Mouse (Mus musculus): Measurements from ENCODE around the gene Olfr1009.
"Not testable (repeated sequence)": the region's sequence is repeated elsewhere in the genome, so short reads cannot be mapped to it uniquely, and the experiment has no call there.

The Olfr1009 gene

GRCm38 (mm10) chr2:85715119-85715518, at the start of gene Olfr1009:
TSS of gene Olfr1009 (plus strand) at chr2:85715419.
- no peak for DNase-seq

DNA sequence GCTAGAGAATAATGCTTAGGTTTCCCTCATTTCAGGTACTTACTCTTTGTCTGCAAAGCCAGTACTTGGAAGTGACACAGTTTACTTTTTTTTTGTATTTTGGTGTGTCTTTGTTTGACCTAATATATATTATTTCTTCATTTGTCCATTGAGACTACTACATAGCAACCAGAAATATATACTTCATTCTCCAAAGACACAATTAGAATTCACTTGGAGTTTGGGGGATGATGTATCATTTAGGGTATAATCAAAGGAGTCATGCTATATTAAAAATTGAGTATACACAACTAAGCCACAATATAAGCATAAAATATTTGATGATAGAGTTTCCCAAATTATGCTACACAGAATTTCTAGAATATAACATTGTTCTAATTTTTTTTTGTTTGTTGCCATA, 36.6 kb upstream of the Olfr1009 start, which contains the start of gene Olfr1006:
Gene Olfr1006 (minus strand): TSS at position 101 of the 400 bp plus-strand sequence.
- no peak for DNase-seq

DNA sequence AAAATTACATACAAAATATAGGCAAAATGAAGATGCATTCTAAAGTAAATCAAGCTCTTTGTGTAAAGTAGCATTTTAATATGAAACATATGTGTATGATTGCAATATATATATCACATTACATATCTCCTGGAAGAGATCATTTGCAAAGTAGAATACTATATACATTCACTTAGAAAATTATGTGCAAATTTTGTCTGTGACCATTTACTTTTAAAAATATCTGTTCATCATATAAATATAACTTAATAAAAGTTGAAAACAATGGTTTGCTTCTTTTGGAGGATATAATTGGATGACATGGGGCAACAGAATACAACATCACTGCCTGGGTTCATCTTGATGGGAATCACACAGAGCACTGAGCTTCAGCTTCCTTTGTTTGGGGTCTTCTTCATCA, 26.1 kb upstream of the Olfr1009 start, which contains the start of gene Olfr1008:
Gene Olfr1008 (plus strand): TSS at position 301 of the 400 bp plus-strand sequence.
- no peak for DNase-seq

DNA sequence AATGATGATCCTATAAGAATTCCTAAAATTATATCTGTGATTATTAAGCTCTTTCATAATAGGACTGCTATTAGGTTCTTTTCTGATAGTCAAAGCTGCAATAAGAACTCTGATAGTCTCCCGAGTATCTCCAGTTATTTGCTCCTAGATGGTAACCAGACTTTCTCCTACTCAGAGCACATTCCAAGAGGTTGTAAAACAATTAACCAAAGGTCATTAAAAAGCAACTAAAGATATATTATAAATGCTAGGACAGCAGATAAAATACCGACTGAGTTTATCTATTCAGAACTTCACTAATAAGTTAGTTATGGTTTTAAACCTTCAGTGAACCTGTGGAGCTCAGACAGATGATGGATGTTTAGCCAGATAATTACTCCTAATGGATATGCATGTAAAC, 4.5 kb upstream of the Olfr1009 start:
- DNase-seq, result not testable (repeated sequence)

DNA sequence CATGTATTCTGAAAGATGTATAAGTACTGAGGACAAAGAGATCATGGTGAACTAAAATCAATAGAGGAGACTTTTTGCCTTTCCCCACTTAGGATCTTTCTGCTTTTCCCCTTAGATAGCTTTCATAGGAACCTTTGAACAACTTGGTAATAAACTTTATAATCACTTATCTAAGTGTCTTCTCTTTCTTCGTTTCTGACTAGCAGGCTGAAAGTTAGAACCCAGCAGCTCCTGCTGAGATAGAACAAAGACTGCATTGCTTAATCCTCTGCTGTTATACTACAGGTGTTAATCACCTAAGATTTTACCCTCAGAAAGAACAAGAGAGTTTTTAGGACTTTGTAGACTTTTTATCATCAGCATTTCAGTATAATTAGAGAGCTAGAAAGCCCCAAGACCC, 4.1 kb upstream of the Olfr1009 start:
- DNase-seq, result no peak

GRCm38 (mm10) chr2:85725793-85726192, 10.6 kb downstream of the Olfr1009 start:
- no peak for DNase-seq

DNA sequence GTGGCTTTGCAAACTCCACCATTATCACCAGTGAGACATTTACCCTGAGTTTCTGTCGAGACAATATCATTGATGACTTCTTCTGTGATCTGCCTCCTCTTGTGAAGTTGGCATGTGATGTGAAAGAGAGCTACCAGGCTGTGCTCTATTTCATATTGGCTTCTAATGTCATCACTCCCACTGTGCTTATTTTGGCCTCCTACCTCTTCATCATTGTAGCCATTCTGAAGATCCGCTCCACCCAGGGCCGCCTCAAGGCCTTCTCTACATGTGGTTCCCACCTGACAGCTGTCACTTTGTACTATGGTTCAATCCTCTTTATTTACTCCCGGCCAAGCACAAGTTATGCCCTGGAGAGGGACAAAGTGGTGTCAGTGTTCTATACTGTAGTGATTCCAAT, 38.6 kb downstream of the Olfr1009 start:
- no peak for DNase-seq

GRCm38 (mm10) chr2:85762666-85763065, 47.4 kb downstream of the Olfr1009 start, which contains the start of gene Olfr1012:
TSS of gene Olfr1012 (minus strand) at chr2:85762766.
- DNase-seq, result no peak

- DNase-seq, result no peak
Measured at GRCm38 (mm10) chr2:85766798-85767197, 51.6 kb downstream of the Olfr1009 start, which contains the start of gene Olfr1013. TSS of gene Olfr1013 (plus strand) at chr2:85767098.

DNA sequence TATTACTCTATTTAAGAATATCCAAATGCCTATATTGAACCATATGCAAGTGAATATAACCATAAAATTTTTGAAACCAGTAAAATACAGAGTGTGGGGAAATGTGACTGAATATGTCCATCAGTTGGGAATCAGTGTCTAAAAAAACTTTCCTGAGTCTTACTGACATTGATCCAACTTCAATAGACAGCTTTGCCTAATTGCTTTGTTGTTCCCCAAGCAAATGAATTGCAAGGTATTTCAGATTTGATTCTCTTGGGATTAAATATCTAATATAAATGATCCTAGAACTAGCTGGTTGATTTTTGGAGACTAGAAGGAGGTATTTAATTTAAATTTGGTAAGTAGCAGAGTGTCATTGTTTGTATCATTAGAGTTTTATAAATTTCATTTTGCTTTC, 57.2 kb downstream of the Olfr1009 start, which contains the start of gene Olfr1014:
Gene Olfr1014 (plus strand): TSS at position 301 of the 400 bp plus-strand sequence.
- DNase-seq, result no peak

All from cerebellum, adult 9-11 months (tissue).